Mouse (Mus musculus) lung, postnatal 25 days (tissue): ENCODE data around the gene Khdc1a.

Source experiments
- DNase-seq: peaks from one replicate; pipeline ENCODE4 v3.0.0; 2022; ENCODE audit warnings: low spot score

Gene Khdc1a

GRCm38 (mm10) chr1:21391138-21391671 is 41.8 kb downstream of the Khdc1a start:
- no peak for DNase-seq
